Mouse (Mus musculus) retina, postnatal 1 day (tissue): Measurements from ENCODE around the gene Jdp2.

ENCODE experiments used
- DNase-seq: peaks from one replicate; pipeline ENCODE4 v3.0.0-alpha.2; 2012

The Jdp2 gene

DNA sequence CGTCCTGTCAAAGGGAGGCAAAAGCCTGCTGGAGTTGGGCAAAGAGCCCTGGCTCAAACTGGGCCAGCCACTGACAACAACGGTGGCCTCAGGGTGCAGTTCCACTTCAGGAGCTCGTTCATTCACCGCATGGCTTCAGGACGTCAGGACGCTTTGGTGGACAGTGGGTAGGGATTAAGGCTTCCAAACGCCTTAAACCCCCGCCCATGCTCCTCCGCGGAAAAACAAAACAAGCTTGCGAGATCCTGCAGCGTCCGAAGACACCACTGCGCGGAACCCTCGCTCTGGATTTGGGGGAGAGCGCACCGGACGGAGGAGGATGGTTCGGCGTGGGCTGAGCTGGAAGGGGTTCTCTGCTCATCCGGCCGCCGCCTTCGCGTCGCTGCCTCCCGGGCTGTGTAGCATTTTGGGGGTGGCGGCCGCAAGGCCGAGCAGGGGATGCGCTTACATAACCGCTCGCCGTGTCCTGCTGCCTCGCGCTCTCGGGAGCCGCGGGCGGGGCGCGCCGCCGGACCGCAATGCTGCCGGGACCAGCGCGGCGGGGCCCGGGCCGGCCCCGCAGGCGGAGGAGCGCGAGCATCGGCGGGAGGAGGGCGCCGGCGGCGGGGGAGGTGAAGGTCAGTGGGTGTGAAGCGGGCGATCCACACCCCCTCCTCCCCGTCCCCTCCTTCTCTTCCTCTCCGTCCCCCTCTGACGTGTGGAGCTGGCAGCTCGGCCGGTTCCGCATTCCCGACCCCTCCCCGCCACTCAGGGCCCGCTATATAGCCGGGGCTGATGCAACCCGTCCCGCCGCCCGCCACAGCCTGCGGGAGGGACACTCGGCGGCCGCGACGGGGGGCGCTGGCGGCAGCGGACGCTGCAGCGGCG is at the start of gene Jdp2:
Gene Jdp2 (plus strand): TSS at position 417 of the 867 bp plus-strand sequence.
- DNase-seq: peak; percentile 87

DNA sequence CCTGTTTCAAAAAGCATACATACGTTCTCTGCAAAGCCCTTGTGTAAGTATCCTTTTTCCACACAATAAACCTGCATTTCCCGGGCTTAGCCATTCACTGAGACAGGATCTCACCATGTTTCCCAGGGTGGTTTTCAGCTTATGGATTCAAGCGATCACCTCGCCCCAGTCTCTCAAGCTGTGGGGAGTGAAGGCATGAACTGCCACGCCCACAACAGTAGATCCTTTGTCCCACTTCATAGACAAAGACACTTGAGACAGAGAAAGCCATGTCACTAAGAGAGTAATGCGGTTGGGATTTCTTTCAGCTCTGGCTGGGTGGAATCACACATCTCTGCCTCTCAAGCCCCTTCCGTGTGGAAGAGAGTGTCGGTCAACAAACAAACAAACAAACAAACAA is 49.2 kb upstream of the Jdp2 start:
- DNase-seq: no peak

DNA sequence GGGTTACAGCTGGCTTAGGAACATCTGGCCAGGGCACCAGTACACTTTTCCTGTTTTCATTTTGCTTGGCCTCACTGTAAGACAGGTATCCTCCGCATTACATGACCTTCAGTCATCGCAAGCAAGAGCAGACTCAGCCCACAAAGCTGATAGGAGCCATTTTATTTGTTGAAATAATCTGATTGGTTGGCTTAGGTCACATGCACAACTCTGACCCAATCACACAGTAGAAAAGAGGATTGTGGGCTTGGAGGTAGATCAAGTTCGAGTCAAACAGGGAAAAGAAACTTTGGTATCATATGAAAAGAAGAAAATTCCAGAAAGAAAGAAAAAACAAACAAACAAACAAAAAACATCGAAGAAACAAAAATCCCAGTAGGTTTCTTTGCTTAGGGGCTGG is 48.4 kb upstream of the Jdp2 start:
- no peak for DNase-seq

DNA sequence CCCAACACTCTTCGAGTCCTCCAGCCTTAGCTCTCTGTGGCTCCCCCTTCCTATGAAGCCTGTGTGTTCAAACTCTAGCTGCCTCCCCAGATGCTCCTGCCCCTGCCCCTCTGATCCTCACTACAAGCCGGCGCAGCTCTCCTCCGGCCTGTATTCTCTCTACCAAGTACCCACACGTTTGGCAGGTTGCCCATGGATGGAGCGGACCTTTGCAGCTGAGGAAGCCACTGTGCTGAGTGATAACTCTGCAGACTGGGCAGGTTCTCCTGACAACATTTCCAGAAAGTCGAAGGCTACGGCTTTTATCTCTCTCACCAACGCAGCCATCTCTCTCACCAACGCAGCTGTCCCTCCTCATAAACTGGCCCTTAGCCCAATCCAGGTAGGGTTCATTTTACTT is 39.5 kb upstream of the Jdp2 start:
- DNase-seq: no peak

DNA sequence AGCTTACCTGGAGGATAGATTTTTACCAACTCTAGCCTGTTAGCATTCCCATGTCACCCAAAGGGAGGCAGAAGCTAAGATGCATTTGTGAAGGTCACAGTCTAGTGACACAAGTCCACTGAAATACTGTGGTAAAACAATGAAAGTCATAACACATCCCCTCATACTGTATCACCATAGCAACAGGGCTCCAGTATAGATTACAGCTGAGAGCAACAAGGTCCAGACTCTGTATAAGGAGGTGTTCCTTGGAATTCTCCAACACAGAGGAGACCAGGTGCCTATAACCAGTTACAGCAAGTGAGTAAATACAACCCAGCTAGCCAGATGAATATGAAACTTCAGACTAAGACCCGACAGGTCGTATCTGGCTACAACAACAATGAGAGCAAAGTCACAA is 33.4 kb upstream of the Jdp2 start:
- DNase-seq: no peak

- DNase-seq: no peak
Measured at GRCm38 (mm10) chr12:85568298-85568697, 30.5 kb upstream of the Jdp2 start.

GRCm38 (mm10) chr12:85569393-85570157 is 29.3 kb upstream of the Jdp2 start:
- DNase-seq: no peak

DNA sequence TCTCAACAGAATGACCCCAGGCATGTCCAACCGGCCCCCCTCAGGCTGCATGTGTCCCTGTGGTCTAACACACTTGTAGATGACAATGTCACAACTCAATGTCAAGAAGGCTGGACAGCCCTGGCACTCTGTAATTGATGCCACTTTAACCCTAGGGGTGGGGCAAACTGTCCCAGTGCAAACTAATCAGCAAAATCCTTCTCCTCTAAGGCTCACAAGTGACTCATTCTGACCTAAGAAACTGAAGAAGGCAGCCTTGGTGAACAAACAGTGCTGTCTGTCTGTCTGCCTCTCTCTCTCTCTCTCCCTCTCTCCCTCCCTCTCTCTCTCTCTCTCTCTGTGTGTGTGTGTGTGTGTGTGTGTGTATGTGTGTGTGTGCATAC is 28.7 kb upstream of the Jdp2 start:
- no peak for DNase-seq

DNA sequence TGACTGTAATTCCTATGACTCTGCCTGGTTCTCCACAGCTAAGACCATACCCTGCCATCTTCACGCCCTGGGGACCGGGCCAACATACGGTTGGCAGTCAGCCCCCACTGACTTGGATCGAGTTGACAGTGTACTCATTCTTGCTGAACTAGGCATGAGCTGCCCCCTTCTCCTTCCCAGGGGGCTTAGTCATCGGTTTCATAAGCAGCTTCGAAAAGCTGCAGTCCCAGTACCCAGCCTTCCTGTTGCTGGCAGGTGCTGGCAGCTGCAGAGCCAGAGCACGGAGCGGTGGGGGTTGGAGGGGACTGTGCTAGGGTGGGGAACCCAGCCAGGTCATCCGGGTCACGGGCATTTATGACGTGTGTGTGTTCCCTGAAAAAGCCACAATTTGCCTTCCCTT is 27.5 kb upstream of the Jdp2 start:
- DNase-seq: peak; percentile 51

DNA sequence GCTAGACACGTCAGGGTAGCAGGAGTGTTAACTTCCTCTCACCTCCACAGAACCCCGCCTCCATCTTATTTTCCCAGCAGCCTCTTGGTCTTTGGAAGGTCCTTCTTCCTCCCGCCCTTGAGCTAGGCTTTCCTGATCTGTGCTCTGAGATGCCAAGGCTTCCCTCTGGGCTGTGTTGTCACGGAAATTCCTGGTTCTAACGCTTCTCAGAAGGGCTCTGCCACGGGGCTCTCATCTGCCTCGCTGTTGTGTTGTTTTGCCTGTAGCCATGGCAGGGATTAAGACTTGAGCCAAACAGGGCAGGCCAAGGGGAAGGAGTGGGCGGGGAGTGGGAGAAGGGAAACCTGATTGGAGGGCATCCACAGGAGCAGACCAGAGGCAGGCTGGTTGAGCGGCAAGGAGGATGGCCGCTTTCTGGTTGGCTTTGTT is 26.8 kb upstream of the Jdp2 start:
- DNase-seq: peak; percentile 91

- no peak for DNase-seq
Measured at GRCm38 (mm10) chr12:85574806-85575495, 23.9 kb upstream of the Jdp2 start.

- no peak for DNase-seq
Measured at GRCm38 (mm10) chr12:85575496-85575840, 23.4 kb upstream of the Jdp2 start.

DNA sequence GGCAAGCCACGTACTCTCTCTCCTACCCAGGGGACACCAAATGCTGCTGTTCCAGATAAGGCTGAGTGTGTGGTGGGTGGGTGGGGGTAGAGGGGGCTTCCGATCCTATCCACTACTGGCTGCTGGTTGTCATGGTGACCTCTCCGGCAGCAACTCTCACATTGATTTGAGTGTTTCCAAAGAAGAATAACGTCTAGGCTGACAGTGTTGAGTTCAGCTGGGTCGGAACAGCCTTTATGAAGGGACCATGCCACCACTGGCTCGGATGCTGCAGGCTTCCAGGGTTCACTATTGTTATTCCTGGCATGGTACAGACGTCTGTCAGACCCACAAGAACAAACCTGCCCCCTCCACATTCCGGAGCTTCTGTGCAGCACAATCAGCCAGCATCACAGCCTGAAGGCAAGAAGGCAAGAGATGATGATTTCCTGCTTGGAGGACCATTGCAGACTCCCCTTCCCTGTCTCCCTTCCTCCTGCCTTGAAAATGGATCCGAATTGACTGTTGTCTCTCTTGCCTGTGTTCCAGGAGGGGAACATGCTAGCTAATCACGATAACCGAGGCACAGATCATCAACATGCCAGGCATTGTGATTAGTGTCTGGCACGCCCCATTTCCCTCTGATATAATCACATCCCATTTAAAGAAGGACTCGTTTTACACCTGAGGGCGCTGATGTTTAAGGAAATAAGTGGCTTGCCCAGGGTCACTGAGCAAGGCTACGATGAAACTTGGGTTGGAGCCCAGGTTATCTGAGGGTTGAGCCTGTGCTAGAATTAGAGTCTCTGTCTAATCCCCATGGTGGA is 17.4 kb upstream of the Jdp2 start:
- peak; percentile 65 for DNase-seq

- peak; percentile 30 for DNase-seq
Measured at GRCm38 (mm10) chr12:85582067-85582316, 16.8 kb upstream of the Jdp2 start.

DNA sequence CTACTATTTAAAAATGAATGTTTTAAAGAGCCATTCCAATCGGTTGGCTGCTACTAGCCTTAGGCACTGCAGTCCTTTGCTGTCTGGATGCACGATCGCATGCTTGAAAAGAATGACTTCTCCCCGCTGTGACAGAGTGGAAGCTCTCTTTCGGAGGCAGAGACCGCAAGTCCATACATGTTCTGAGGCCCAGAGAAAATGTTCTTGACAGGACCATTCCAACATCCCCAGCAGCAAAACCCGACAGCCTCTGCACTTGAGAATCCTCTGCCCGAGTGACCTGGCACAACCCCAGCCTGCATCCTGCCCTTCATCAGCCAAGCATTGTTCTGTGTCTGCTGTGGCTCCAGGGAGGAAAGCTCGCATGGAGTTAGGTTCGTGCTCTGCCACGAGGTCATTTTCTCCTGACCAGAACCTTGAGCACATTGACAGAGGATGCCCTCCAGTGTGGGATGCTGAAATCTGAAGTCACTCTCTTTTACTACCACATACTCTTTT is 13.0 kb upstream of the Jdp2 start:
- peak; percentile 76 for DNase-seq

DNA sequence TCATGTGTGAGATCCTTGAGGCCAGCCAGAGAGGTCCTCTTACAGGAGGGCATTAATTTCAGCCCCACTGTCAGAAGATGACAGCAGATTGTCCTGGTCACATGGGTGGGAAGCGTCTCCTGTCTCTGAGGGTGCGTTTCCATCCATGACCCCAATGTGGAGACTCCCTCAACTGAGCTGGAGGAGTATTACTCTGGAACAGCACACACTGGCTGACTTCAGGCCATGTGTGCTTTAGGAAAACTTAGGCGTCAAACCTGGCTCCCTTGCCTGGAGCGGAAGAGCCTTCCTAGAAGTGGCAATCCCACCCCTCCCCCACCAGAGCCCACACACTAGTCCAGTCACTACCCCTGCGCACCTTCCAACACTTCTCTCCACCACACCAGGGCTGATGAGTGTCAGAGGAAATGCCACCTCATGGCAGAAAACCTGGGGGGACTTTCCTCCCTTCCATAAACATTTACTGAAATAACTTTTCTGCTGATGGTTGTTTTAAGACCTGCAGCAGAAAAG is 8.9 kb upstream of the Jdp2 start:
- DNase-seq: no peak

DNA sequence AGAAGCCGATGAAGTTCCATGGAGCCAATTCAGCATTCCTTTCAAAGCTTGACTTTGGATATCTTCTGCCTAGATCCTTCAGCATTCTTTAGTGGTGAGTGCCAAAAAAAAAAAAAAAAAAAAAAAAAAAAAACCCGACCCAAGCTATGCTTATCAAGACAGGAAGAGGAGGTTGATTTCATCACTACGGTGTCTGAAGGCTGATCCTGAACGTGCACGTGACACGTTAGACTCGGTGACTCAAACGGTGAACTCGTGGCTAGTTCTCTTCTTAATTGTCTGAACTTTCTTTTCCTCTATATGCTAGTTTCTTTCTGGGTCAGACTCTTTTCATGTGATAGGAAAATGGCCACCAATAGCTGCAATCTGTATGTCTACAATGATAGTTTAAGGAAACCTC is 5.9 kb upstream of the Jdp2 start:
- no peak for DNase-seq

DNA sequence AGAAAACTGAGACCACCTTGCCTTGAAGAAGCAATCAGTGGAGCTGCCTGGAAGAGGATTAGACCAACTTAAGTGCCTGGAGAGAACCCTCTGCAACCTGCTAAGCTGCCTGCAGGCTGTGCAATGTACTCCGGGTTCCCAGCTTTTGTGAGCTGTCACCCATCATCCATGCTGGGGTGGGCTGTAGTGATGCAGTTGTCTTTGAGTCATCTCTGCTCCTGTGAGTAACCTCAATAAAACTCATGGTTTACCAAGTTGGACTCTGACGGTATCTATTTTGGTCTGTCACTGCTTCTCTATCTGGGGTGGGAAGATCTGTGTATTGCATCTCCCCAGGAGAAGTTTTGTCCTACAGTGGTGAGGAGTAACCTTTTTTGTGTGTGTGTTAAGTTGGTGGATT is 4.4 kb upstream of the Jdp2 start:
- DNase-seq: no peak

DNA sequence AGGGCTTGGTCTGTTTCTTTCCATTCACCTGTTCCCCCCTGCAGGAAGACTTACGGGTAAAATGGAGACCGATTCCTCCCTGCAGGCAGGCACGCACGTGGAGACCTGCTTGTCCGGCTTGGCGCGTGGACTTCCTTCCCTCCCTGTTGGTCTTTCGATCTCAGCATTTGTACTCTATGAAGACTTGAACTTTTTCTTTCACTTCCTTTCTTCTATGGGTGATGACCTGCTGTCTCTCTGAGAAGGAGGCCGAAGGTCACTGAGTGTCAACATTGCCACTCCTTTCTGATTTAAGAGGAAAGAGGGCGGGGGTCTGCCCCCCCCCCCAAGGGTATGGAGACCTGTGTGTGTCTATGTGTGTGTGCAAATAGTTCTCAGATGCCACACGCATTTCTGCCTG is 774 bp upstream of the Jdp2 start:
- DNase-seq: no peak

DNA sequence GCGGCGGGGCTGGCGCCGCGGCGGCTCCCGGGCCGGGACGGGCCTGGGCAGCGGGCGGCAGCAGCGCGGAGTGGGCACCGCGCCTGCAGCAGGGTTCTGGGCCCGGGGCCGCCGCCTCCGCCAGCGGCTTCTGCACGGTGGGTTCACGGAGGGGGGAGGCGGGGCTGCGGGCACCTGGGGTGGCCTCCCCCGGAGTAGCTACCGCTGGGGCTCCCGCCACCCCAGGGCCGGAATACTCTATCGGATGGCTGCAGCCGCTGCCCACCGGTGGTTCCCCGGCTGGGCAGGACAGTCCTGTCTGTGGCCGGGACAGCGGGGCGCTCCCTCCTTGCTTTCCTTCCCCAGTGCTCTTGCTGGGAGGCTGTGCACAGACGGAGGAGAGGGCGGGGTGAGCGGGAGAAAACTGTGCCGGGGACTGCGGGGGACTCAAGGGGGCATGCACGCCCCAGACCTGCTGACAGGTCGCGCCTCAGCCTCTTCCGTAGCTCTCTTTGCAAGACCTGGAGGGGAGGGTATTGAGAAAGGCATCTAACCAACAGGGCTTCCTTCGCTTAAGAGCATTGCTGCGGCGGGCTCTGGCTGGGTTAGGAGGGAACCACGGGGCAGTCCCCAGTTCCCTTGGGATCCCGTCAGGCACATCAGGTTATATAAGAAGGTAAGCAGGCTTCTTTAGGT is 788 bp downstream of the Jdp2 start:
- DNase-seq: peak; percentile 66

DNA sequence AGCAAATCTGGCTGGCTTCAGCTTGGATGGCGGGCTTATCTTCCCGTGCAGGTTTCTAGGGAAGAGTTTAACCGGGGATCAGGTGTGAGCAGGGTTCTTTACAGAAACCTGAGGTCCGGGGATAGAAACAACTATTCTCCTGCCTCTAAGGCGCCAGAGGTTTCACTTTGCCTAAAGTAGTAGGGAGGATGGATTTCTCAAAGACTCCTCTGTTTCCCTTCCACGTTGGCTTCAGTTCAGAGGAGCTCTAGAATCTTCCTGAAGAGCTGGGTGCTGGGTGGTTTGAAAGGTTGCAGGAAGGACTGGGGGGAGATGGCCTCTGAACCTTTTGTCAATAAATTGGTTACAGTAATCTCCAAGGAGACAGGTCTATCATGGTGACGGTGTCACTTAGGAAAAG is 1.8 kb downstream of the Jdp2 start:
- DNase-seq: no peak

DNA sequence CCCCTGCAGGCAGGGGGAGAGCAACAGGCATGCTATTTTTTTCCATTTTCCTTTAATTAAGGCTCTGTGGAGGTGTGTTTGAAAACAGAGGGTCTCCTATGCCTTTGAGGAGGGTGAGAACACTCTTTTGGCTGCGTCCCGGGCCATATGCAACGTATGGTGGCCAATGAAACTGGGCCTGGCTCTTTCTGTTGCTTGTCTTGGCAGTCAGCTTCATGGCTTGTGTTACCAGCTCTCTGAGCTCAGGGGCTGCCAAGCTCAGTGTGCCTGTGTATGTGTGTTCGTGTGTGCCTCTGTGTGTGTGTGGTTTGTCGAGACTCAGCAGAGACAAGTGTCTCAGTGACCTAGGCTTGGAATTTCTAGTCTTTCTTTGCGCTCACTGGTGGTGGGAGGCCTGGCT is 2.7 kb downstream of the Jdp2 start:
- no peak for DNase-seq
